Mouse (Mus musculus): ENCODE measurements at regions not wholly inside any gene's neighbourhood (a gene's known extent, or its start where the extent isn't known, plus 50 kb on each side); places are given as distances from the start of the nearest gene placed in this dataset.
A peak's percentile ranks its signal among the peaks of the same experiment; 100 is the strongest.

- H3K27me3 ChIP-seq (ENCODE audit: control insufficient read depth, insufficient read depth, low read length), result no peaks in the 10 kb centered on the region
- 67% methylated on average over 7 of the region's 7 CpGs for WGBS
- H3K36me3 ChIP-seq (ENCODE audit: control insufficient read depth, insufficient read depth, low read length), result no peaks in the 10 kb centered on the region
- no peak overlapping the region for H3K9ac ChIP-seq (ENCODE audit: low read depth, low read length)
- no peaks in the 10 kb centered on the region for H3K4me1 ChIP-seq (ENCODE audit: control insufficient read depth, insufficient read depth, low read length)
- ATAC-seq (ENCODE audit: low FRiP score, low TSS enrichment), result no peak
- no peak overlapping the region for H3K4me2 ChIP-seq (replicated peaks; ENCODE audit: low read depth, low read length)
- no peak overlapping the region for H3K27ac ChIP-seq (ENCODE audit: low read depth, low read length)
- no peak overlapping the region for H3K4me3 ChIP-seq (ENCODE audit: low read length)
- no peaks in the 10 kb centered on the region for H3K9me3 ChIP-seq (ENCODE audit: control insufficient read depth, low read length)
These were observed 410.9 kb downstream of the Igsf11 start for GRCm38 (mm10) chr16:39303371-39303770.

- 40% methylated on average over 5 of the region's 5 CpGs for WGBS
- Histone ChIP-seq H3K27ac (ENCODE audit: low read depth, low read length) (no peak overlapping the region), H3K4me1 (ENCODE audit: control insufficient read depth, insufficient read depth, low read length) (no peaks in the 10 kb centered on the region), H3K9ac (ENCODE audit: low read depth, low read length) (no peak overlapping the region), H3K4me2 (replicated peaks; ENCODE audit: low read depth, low read length) (no peak overlapping the region), H3K4me3 (ENCODE audit: low read length) (no peak overlapping the region), H3K36me3 (ENCODE audit: control insufficient read depth, insufficient read depth, low read length) (no peaks in the 10 kb centered on the region), H3K9me3 (ENCODE audit: control insufficient read depth, low read length) (no peaks in the 10 kb centered on the region), H3K27me3 (ENCODE audit: control insufficient read depth, insufficient read depth, low read length) (no peaks in the 10 kb centered on the region)
- no peak for ATAC-seq (ENCODE audit: low FRiP score, low TSS enrichment)
These were observed 415.5 kb downstream of the Igsf11 start for GRCm38 (mm10) chr16:39307951-39308350.

GRCm38 (mm10) chr16:39316752-39317594, 424.5 kb downstream of the Igsf11 start:
- Histone ChIP-seq H3K4me3 (ENCODE audit: low read length) (no peak overlapping the region), H3K4me1 (ENCODE audit: control insufficient read depth, insufficient read depth, low read length) (no peaks in the 10 kb centered on the region), H3K36me3 (ENCODE audit: control insufficient read depth, insufficient read depth, low read length) (no peaks in the 10 kb centered on the region), H3K4me2 (replicated peaks; ENCODE audit: low read depth, low read length) (no peak overlapping the region), H3K27me3 (ENCODE audit: control insufficient read depth, insufficient read depth, low read length) (no peaks in the 10 kb centered on the region), H3K27ac (ENCODE audit: low read depth, low read length) (no peak overlapping the region), H3K9ac (ENCODE audit: low read depth, low read length) (no peak overlapping the region), H3K9me3 (ENCODE audit: control insufficient read depth, low read length) (no peaks in the 10 kb centered on the region)
- WGBS, result 25% methylated on average over 15 of the region's 15 CpGs
- ATAC-seq (ENCODE audit: low FRiP score, low TSS enrichment), result peak; percentile 86

- no peaks in the 10 kb centered on the region for H3K4me1 ChIP-seq (ENCODE audit: control insufficient read depth, insufficient read depth, low read length)
- no peak overlapping the region for H3K4me2 ChIP-seq (replicated peaks; ENCODE audit: low read depth, low read length)
- no peak overlapping the region for H3K4me3 ChIP-seq (ENCODE audit: low read length)
- H3K9ac ChIP-seq (ENCODE audit: low read depth, low read length), result no peak overlapping the region
- 83% methylated on average over 2 of the region's 2 CpGs for WGBS
- no peaks in the 10 kb centered on the region for H3K36me3 ChIP-seq (ENCODE audit: control insufficient read depth, insufficient read depth, low read length)
- H3K27me3 ChIP-seq (ENCODE audit: control insufficient read depth, insufficient read depth, low read length), result no peaks in the 10 kb centered on the region
- H3K27ac ChIP-seq (ENCODE audit: low read depth, low read length), result no peak overlapping the region
- no peaks in the 10 kb centered on the region for H3K9me3 ChIP-seq (ENCODE audit: control insufficient read depth, low read length)
- ATAC-seq (ENCODE audit: low FRiP score, low TSS enrichment), result no peak
These were observed 433.2 kb downstream of the Igsf11 start for GRCm38 (mm10) chr16:39325627-39326026.

GRCm38 (mm10) chr16:39363657-39364056, 471.2 kb downstream of the Igsf11 start:
- Histone ChIP-seq H3K9me3 (ENCODE audit: control insufficient read depth, low read length) (no peaks in the 10 kb centered on the region), H3K27ac (ENCODE audit: low read depth, low read length) (no peak overlapping the region), H3K4me1 (ENCODE audit: control insufficient read depth, insufficient read depth, low read length) (no peaks in the 10 kb centered on the region), H3K4me3 (ENCODE audit: low read length) (no peak overlapping the region), H3K4me2 (replicated peaks; ENCODE audit: low read depth, low read length) (no peak overlapping the region), H3K27me3 (ENCODE audit: control insufficient read depth, insufficient read depth, low read length) (no peaks in the 10 kb centered on the region), H3K9ac (ENCODE audit: low read depth, low read length) (no peak overlapping the region), H3K36me3 (ENCODE audit: control insufficient read depth, insufficient read depth, low read length) (no peaks in the 10 kb centered on the region)
- 70% methylated on average over 2 of the region's 2 CpGs for WGBS
- no peak for ATAC-seq (ENCODE audit: low FRiP score, low TSS enrichment)

- Histone ChIP-seq H3K4me1 (ENCODE audit: control insufficient read depth, insufficient read depth, low read length) (no peaks in the 10 kb centered on the region), H3K9ac (ENCODE audit: low read depth, low read length) (no peak overlapping the region), H3K4me3 (ENCODE audit: low read length) (no peak overlapping the region), H3K27ac (ENCODE audit: low read depth, low read length) (no peak overlapping the region), H3K4me2 (replicated peaks; ENCODE audit: low read depth, low read length) (no peak overlapping the region), H3K36me3 (ENCODE audit: control insufficient read depth, insufficient read depth, low read length) (no peaks in the 10 kb centered on the region), H3K9me3 (ENCODE audit: control insufficient read depth, low read length) (no peaks in the 10 kb centered on the region), H3K27me3 (ENCODE audit: control insufficient read depth, insufficient read depth, low read length) (no peaks in the 10 kb centered on the region)
- ATAC-seq (ENCODE audit: low FRiP score, low TSS enrichment), result no peak
- 81% methylated on average over 2 of the region's 2 CpGs for WGBS
These were observed 475.8 kb downstream of the Igsf11 start for GRCm38 (mm10) chr16:39368276-39368675.

- WGBS, result 65% methylated on average over 3 of the region's 3 CpGs
- no peak overlapping the region for H3K27ac ChIP-seq (ENCODE audit: low read depth, low read length)
- H3K36me3 ChIP-seq (ENCODE audit: control insufficient read depth, insufficient read depth, low read length), result no peaks in the 10 kb centered on the region
- H3K9ac ChIP-seq (ENCODE audit: low read depth, low read length), result no peak overlapping the region
- ATAC-seq (ENCODE audit: low FRiP score, low TSS enrichment), result no peak
- no peaks in the 10 kb centered on the region for H3K9me3 ChIP-seq (ENCODE audit: control insufficient read depth, low read length)
- H3K4me3 ChIP-seq (ENCODE audit: low read length), result no peak overlapping the region
- H3K4me2 ChIP-seq (replicated peaks; ENCODE audit: low read depth, low read length), result no peak overlapping the region
- no peaks in the 10 kb centered on the region for H3K4me1 ChIP-seq (ENCODE audit: control insufficient read depth, insufficient read depth, low read length)
- no peaks in the 10 kb centered on the region for H3K27me3 ChIP-seq (ENCODE audit: control insufficient read depth, insufficient read depth, low read length)
These were observed 482.1 kb downstream of the Igsf11 start for GRCm38 (mm10) chr16:39374616-39375015.

- H3K4me1 ChIP-seq (ENCODE audit: control insufficient read depth, insufficient read depth, low read length), result no peaks in the 10 kb centered on the region
- H3K27ac ChIP-seq (ENCODE audit: low read depth, low read length), result no peak overlapping the region
- no peak for ATAC-seq (ENCODE audit: low FRiP score, low TSS enrichment)
- WGBS, result 78% methylated on average over 7 of the region's 7 CpGs
- H3K4me3 ChIP-seq (ENCODE audit: low read length), result no peak overlapping the region
- no peaks in the 10 kb centered on the region for H3K9me3 ChIP-seq (ENCODE audit: control insufficient read depth, low read length)
- H3K36me3 ChIP-seq (ENCODE audit: control insufficient read depth, insufficient read depth, low read length), result no peaks in the 10 kb centered on the region
- H3K4me2 ChIP-seq (replicated peaks; ENCODE audit: low read depth, low read length), result no peak overlapping the region
- no peak overlapping the region for H3K9ac ChIP-seq (ENCODE audit: low read depth, low read length)
- no peaks in the 10 kb centered on the region for H3K27me3 ChIP-seq (ENCODE audit: control insufficient read depth, insufficient read depth, low read length)
These were observed 487.5 kb downstream of the Igsf11 start for GRCm38 (mm10) chr16:39379959-39380358.

GRCm38 (mm10) chr16:39389943-39390342, 497.5 kb downstream of the Igsf11 start:
- no peak for ATAC-seq (ENCODE audit: low FRiP score, low TSS enrichment)
- H3K4me1 ChIP-seq (ENCODE audit: control insufficient read depth, insufficient read depth, low read length), result no peaks in the 10 kb centered on the region
- no peak overlapping the region for H3K9ac ChIP-seq (ENCODE audit: low read depth, low read length)
- WGBS, result 58% methylated on average over 5 of the region's 5 CpGs
- no peaks in the 10 kb centered on the region for H3K36me3 ChIP-seq (ENCODE audit: control insufficient read depth, insufficient read depth, low read length)
- H3K27ac ChIP-seq (ENCODE audit: low read depth, low read length), result no peak overlapping the region
- no peaks in the 10 kb centered on the region for H3K27me3 ChIP-seq (ENCODE audit: control insufficient read depth, insufficient read depth, low read length)
- no peak overlapping the region for H3K4me2 ChIP-seq (replicated peaks; ENCODE audit: low read depth, low read length)
- H3K9me3 ChIP-seq (ENCODE audit: control insufficient read depth, low read length), result no peaks in the 10 kb centered on the region
- H3K4me3 ChIP-seq (ENCODE audit: low read length), result no peak overlapping the region
